Mouse (Mus musculus): ENCODE data around the gene Slc35c1.
"Not testable (repeated sequence)": the region's sequence is repeated elsewhere in the genome, so short reads cannot be mapped to it uniquely, and the experiment has no call there.

Slc35c1 gene

DNA sequence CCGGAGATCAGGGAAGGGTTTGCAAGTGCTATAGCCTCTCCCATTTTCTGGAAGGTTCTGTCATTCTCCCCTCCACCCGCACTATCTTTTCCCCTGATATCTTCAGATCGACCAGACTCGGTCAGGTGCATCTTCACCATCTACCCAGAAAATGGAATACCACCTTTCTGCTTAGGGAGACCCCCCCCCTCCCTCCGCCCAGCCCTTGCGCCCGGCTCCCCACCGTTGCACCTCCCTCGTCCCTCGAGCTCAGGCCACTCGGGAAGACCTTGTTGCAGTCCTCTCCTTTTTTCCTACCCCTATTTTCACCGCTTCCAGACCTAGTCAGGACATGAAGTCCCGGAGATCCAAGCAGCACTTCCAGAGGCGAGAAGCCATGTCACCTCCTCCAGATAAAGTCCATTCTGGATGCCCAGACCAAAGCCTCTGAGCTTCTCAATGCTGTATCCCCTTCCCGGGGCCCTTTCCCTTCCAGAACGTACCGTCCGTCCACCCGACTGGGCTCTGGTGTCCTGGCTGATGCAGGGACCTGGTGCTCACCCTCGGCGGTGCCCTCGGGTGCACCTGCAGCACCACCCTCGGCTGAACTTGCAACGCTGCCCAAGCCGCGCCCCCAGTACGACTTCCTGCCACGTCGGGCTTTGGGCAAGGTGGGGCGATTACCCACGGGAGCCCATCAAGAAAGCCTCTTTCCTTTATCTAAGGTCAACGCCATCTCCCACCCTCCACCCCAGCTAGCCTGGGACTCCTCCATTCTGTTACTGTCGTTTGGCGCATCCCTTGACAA, at the start of gene Slc35c1:
Gene Slc35c1, minus strand, starts transcription at position 618 of the 787 bp plus-strand sequence.
- no peak for DNase-seq (ENCODE audit: low spot score)

- DNase-seq (ENCODE audit: low spot score), result no peak
Observed at GRCm38 (mm10) chr2:92505291-92505690, 45.0 kb upstream of the Slc35c1 start.

- DNase-seq (ENCODE audit: low spot score), result no peak
Observed at GRCm38 (mm10) chr2:92503421-92503820, 43.1 kb upstream of the Slc35c1 start.

GRCm38 (mm10) chr2:92499701-92500322, 39.5 kb upstream of the Slc35c1 start:
- peak; percentile 54 for DNase-seq (ENCODE audit: low spot score)

GRCm38 (mm10) chr2:92497112-92497511, 36.8 kb upstream of the Slc35c1 start:
- DNase-seq (ENCODE audit: low spot score), result no peak

GRCm38 (mm10) chr2:92496681-92497080, 36.3 kb upstream of the Slc35c1 start:
- no peak for DNase-seq (ENCODE audit: low spot score)

- no peak for DNase-seq (ENCODE audit: low spot score)
Observed at GRCm38 (mm10) chr2:92494956-92495355, 34.6 kb upstream of the Slc35c1 start.

GRCm38 (mm10) chr2:92494423-92494822, 34.1 kb upstream of the Slc35c1 start:
- DNase-seq (ENCODE audit: low spot score), result no peak

DNA sequence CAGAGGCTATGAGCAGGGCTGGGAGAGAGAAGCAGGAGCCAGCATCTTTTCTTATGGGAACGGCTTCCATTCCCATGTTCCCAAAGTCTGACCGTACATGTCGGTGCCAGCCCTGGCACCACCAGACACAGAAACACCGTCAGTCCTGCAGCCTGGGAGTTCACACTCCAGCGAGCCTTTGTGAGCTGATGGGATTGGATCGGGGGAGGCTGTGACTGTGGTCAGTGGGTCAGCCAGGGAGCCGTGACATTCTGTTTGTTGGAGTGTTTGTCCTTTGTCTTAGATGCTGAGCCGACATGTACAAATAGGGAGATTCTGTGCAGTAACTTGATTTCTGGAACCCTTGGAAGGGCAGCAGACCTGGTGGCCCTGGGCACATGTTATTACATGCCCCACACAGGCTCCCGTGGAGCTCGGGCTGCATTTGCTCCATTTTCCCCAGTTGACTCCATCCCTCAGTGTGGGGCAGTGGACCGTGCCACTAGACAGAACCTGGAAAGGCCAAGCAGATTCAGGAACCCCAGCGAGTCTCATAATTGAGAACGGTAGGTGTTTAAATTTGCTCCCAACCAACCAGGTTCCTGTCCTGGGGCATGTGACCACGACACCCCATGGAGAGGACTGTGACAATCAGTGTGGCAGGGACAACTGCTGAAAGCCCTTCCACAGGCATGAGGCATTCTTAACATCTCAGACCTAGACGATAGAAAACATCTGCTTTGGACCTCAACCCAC, 33.5 kb upstream of the Slc35c1 start:
- no peak for DNase-seq (ENCODE audit: low spot score)

DNA sequence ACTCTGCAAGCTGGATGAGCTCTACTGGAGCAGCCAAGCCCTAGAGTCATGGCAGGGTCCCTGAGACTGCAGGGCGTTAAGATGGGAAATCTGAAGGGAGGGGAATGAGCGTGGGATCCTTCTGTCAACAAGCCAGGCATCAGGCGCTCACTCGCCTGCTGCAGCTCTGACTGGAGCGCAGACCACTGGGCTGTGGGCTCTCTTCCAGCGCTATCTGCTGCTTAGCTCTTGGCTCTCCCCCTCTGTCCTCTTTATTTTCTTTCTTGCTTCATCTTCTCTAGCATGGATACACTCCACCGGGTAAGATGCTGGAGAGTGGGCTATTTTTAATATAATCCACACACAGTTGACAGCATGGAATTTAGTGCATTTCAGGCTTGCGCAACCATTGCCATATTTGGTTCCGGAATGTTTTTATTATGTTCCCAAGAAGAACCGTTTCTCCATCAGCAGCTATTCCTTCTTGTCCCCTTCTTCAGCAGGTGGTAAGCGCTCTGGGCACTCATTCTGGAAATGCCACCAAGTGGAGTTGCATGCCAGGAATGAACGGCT, 31.7 kb upstream of the Slc35c1 start:
- peak; percentile 43 for DNase-seq (ENCODE audit: low spot score)

GRCm38 (mm10) chr2:92490541-92490940, 30.2 kb upstream of the Slc35c1 start:
- no peak for DNase-seq (ENCODE audit: low spot score)

DNA sequence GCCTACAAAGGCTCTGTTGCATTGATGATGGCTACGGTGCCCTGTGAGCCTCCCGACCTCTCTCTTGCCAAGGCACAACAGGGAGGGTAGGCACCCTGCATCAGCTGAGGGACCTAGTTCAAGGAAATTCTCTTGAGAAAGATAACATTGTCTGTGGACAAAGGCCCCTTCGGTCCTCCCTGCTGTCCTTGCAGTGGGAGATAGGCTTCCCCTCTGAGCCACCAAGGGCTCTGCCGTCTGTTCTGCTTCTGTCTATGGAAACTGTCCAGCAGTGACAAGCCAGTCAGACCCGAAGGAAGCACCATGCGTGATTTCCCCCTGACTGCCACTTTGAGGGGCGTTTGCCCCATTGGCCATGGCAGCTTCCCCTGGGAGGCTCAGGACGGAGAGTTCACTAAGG, 27.5 kb upstream of the Slc35c1 start:
- DNase-seq (ENCODE audit: low spot score), result no peak

DNA sequence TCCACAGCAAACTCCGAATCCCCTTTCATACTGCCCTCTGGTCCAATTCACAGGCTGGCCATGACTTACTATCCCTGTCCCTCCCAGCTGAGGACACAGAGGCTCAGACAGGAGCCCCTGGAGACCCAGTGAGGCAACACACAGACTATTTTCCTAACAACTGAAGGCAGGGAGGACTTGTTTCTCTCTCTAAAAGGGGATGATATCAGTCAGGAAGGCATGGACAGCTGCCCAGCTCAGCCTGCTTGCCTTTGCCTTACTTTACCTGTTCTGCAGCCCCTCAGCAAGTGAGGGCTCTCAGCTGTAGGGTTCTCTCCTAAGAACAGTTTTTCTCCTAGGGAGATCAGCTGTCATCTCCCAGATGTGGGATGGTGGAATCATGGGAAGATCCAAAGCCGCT, 26.6 kb upstream of the Slc35c1 start:
- DNase-seq (ENCODE audit: low spot score), result no peak

GRCm38 (mm10) chr2:92486403-92486802, 26.1 kb upstream of the Slc35c1 start:
- DNase-seq (ENCODE audit: low spot score), result peak; percentile 89

DNA sequence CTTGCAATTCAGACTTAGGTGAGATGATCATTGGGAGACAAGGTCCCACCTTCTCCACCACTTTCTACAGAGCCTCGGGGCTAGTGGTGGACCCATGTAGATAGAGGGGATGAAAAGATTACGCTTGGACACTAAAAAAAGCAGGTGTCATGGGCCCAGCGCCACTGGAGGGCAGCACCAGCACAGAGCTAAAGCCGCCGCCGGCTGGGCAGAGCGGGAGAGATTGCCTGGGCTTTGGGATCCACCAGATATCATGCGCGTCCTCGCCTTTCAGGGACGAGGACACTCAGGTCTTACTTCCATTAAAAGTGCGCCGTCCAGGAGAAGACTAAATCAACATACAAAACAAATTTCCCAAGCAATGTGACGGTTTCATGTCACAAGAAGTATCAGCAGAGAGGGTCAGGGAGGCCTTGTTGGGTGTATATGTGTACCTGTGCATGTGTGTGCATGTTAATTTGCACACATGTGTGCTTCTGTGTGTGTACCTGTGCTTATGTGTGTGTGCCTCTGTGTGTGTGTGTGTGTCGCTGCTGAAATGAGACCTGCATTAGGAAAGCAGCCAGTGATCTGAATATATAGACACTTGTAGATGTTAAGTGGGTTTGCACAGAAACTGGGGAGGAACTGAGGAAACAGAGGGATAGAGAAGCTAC, 25.4 kb upstream of the Slc35c1 start:
- peak; percentile 79 for DNase-seq (ENCODE audit: low spot score)

- DNase-seq (ENCODE audit: low spot score), result no peak
Observed at GRCm38 (mm10) chr2:92484256-92485025, 24.1 kb upstream of the Slc35c1 start.

GRCm38 (mm10) chr2:92483505-92483904, 23.2 kb upstream of the Slc35c1 start:
- DNase-seq (ENCODE audit: low spot score), result no peak

- DNase-seq (ENCODE audit: low spot score), result no peak
Observed at GRCm38 (mm10) chr2:92482551-92482950, 22.2 kb upstream of the Slc35c1 start.

DNA sequence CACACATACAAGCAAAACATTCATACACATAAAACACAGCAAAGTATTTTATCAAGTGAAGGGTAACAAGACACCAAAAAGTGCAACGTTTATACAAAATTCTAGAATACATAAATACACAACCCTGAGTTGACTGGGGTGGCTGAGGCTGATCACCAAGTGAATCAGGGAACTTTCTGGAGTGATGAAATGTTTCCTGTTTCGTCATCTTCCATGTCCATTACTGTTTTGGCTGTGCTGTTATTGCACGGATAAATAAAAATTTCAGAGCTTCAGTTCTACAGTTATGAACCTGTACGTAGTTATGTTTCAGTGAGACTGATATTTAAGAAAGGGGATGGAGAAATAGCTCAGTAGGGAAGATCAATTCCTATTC, 18.0 kb upstream of the Slc35c1 start:
- DNase-seq (ENCODE audit: low spot score), result no peak

- no peak for DNase-seq (ENCODE audit: low spot score)
Observed at GRCm38 (mm10) chr2:92477672-92478312, 17.5 kb upstream of the Slc35c1 start.

GRCm38 (mm10) chr2:92476580-92476979, 16.2 kb upstream of the Slc35c1 start:
- DNase-seq (ENCODE audit: low spot score), result not testable (repeated sequence)
